Comparison of ENCODE assay signal across 19 mouse cellular contexts in the genomic region with DNA sequence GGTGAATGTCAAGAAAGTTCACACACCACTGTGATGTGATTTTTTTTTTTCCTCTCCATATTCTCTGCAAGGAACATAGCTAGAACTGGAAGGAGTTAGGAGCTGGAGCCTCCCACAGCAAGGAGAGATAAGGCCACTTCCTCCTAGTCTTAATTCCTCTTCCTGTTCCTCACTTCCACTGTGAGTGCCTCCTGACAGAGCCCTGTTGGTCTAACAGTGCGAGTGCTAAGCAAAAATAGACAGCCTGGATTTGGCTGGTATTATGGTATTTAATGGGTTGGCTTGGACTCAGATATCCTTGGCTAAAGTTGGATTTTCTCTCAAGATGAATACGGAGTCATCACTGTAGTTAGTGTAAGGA. TPM values are rescaled to one million over a fixed set of nuclear protein-coding genes. Genes with fewer than 3 reads are reported as not detected.
A peak's percentile ranks its signal among the peaks of the same experiment; 100 is the strongest.
DNase-seq lines count a peak whose midpoint lies in the region; ATAC-seq lines count a peak whose summit lies in the region.
"Had no signal": no experiment of that assay in that cellular context is flagged by ENCODE, and none has a peak within 500 bp of the region (broad histone marks: within the 10 kb centered on the region; RNA-seq: fewer than 3 reads in every experiment).

No protein-coding gene starts in this region.

- H3K9ac ChIP-seq in liver, embryonic 11.5 days (ENCODE audit: low read depth, low read length): no peak overlapping the region
- H3K9ac ChIP-seq: forebrain, embryonic 15.5 days; hindbrain, embryonic 12.5 days; intestine, embryonic 15.5 days; midbrain, embryonic 15.5 days had no signal

- H3K4me2 ChIP-seq in liver, embryonic 11.5 days: no peak overlapping the region
- H3K4me2 ChIP-seq: forebrain, embryonic 15.5 days; hindbrain, embryonic 12.5 days; intestine, embryonic 15.5 days; midbrain, embryonic 15.5 days had no signal

- WGBS in heart, embryonic 10.5 days: 53% methylated on average over 2 of the region's 2 CpGs
- 65% methylated on average over 2 of the region's 2 CpGs for WGBS in liver, embryonic 11.5 days

- DNase-seq in heart, embryonic 10.5 days (ENCODE audit: low spot score): no peak
- no peak for DNase-seq in heart, postnatal 4 days
- DNase-seq in liver, embryonic 11.5 days (ENCODE audit: low spot score): no peak
- DNase-seq in liver: no peak
- peak; percentile 28 for DNase-seq in fibroblast of lung, adult 2 months (ENCODE audit: low read depth)
- DNase-seq in lung, postnatal 25 days (ENCODE audit: low spot score): peak; percentile 21
- no peak for DNase-seq in layer of hippocampus, adult 9-11 months
- DNase-seq in urinary bladder, postnatal 10 days (ENCODE audit: low spot score): no peak
- DNase-seq: cerebellum, adult 9-10 months; gastrocnemius, postnatal 10 days; kidney, postnatal 10 days; thymus, postnatal 25 days had no signal

- peaks cover 43% of the 10 kb centered on the region for H3K4me1 ChIP-seq in heart, embryonic 10.5 days
- H3K4me1 ChIP-seq in liver, embryonic 11.5 days (replicated peaks; ENCODE audit: control insufficient read depth, insufficient read depth, low read length): peaks cover 14% of the 10 kb centered on the region; the same call in 1 of the 2 replicates
- H3K4me1 ChIP-seq: forebrain, embryonic 15.5 days; hindbrain, embryonic 12.5 days; intestine, embryonic 15.5 days; midbrain, embryonic 15.5 days had no signal

- peaks cover 64% of the 10 kb centered on the region for H3K36me3 ChIP-seq in heart, embryonic 10.5 days
- peaks cover 10% of the 10 kb centered on the region for H3K36me3 ChIP-seq in liver, embryonic 11.5 days (ENCODE audit: control insufficient read depth, insufficient read depth, low read length)

- peak; percentile 44 for ATAC-seq in liver, embryonic 11.5 days (replicated peaks; ENCODE audit: low FRiP score)
- ATAC-seq: activated CD4-positive, CD25-positive, alpha-beta regulatory T cell, adult 4 months; forebrain, embryonic 15.5 days; intestine, embryonic 15.5 days; midbrain, embryonic 15.5 days had no signal

- no peak overlapping the region for H3K4me3 ChIP-seq in heart, embryonic 10.5 days
- H3K4me3 ChIP-seq in liver, embryonic 11.5 days (ENCODE audit: low read depth, low read length): no peak overlapping the region
- H3K4me3 ChIP-seq: forebrain, embryonic 15.5 days; hindbrain, embryonic 12.5 days; intestine, embryonic 15.5 days; midbrain, embryonic 15.5 days had no signal

- H3K9me3 ChIP-seq in heart, embryonic 10.5 days: no peaks in the 10 kb centered on the region
- H3K9me3 ChIP-seq in liver, embryonic 11.5 days (ENCODE audit: control insufficient read depth, low read length): no peaks in the 10 kb centered on the region
- H3K9me3 ChIP-seq: forebrain, embryonic 15.5 days; hindbrain, embryonic 12.5 days; intestine, embryonic 15.5 days; midbrain, embryonic 15.5 days had no signal

- H3K27me3 ChIP-seq in heart, embryonic 10.5 days (ENCODE audit: insufficient read depth, poor library complexity, severe bottlenecking): no peaks in the 10 kb centered on the region
- H3K27me3 ChIP-seq in liver, embryonic 11.5 days (replicated peaks; ENCODE audit: control insufficient read depth, insufficient read depth, low read length): no peaks in the 10 kb centered on the region
- H3K27me3 ChIP-seq: CH12.LX; forebrain, embryonic 15.5 days; hindbrain, embryonic 12.5 days; intestine, embryonic 15.5 days; midbrain, embryonic 15.5 days had no signal

- peak overlapping the region; percentile 54; the same call in 1 of the 2 replicates for H3K27ac ChIP-seq in heart, embryonic 10.5 days
- H3K27ac ChIP-seq in liver, embryonic 11.5 days (ENCODE audit: low read depth, low read length): peak overlapping the region; percentile 6; the same call in 1 of the 2 replicates
- H3K27ac ChIP-seq: forebrain, embryonic 15.5 days; hindbrain, embryonic 12.5 days; intestine, embryonic 15.5 days; macrophage; midbrain, embryonic 15.5 days had no signal

RNA-seq across cellular contexts. Expression of gene Igsf3, which starts 53.9 kb away (rescaled TPM):
- 41.9 and 45.9 TPM in 2 replicates for polyA plus RNA-seq in heart, embryonic 10.5 days (2016; fragmentation: Nextera tagmentation; extraction: Ambion mirVana)
- total RNA-seq in heart, postnatal 4 days (2021): 10 to 100 TPM; 26.9 to 29.8 TPM
- 16.6 and 17.3 TPM in 2 replicates for polyA plus RNA-seq in liver, embryonic 11.5 days (2014; fragmentation: Nextera tagmentation; extraction: Ambion mirVana)

Comparison
In these comparisons a context has a peak if more than half of its experiments do, and no peak if none do; other contexts are left out.
1. DNase-seq: peak in fibroblast of lung, adult 2 months (single experiment) and lung, postnatal 25 days (single experiment); none in heart, embryonic 10.5 days (single experiment), heart, postnatal 4 days (single experiment), liver, embryonic 11.5 days (single experiment), liver (single experiment), layer of hippocampus, adult 9-11 months (single experiment) and urinary bladder, postnatal 10 days (single experiment).